Mouse (Mus musculus): ENCODE measurements at regions not wholly inside any gene's neighbourhood (a gene's known extent, or its start where the extent isn't known, plus 50 kb on each side); places are given as distances from the start of the nearest gene placed in this dataset.

GRCm38 (mm10) chr6:51216472-51216871, 216.0 kb upstream of the Nfe2l3 start:
- H3K4me1 ChIP-seq (ENCODE audit: control insufficient read depth, insufficient read depth, low read length) = peaks cover 4% of the 10 kb centered on the region
- no peak overlapping the region for H3K27ac ChIP-seq (ENCODE audit: control insufficient read depth, insufficient read depth, low read depth, low read length)
- H3K36me3 ChIP-seq (ENCODE audit: control insufficient read depth, insufficient read depth, low read length) = no peaks in the 10 kb centered on the region
- TF ChIP-seq CTCF (IDR thresholded peaks at IDR 0.05; ENCODE audit: control insufficient read depth, insufficient read depth, insufficient replicate concordance, low read depth, low read length) (no peak), POLR2A (IDR thresholded peaks at IDR 0.05; ENCODE audit: control insufficient read depth, low read depth, low read length) (no peak)
- no peak overlapping the region for H3K4me3 ChIP-seq (ENCODE audit: control insufficient read depth, low read depth, low read length)
- H3K27me3 ChIP-seq (ENCODE audit: control insufficient read depth, insufficient read depth, low read length) = no peaks in the 10 kb centered on the region

DNA sequence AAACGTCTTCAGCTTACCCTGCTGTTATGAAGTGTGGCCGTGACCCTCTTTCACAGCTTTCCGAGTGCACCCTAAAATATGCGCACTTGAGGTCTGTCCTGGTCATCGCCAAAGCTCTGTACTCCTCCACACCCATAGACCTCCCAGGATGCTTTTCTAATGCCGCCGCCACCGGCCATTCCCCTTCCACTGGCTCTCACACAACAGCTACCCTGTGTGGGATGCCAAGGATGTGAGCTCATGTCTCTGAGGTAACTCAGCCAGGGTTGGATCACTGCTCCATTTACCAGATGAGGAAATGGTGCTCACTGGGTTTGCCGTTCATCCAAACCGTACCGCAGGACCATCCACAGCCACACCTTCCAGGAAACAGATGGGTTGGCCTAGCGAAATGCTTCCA, 212.8 kb upstream of the Nfe2l3 start:
- H3K27me3 ChIP-seq (ENCODE audit: control insufficient read depth, insufficient read depth, low read length) = no peaks in the 10 kb centered on the region
- peaks cover 3% of the 10 kb centered on the region; the same call in 1 of the 2 replicates for H3K4me1 ChIP-seq (ENCODE audit: control insufficient read depth, insufficient read depth, low read length)
- no peak overlapping the region for H3K27ac ChIP-seq (ENCODE audit: control insufficient read depth, insufficient read depth, low read depth, low read length)
- no peak overlapping the region for H3K4me3 ChIP-seq (ENCODE audit: control insufficient read depth, low read depth, low read length)
- no peaks in the 10 kb centered on the region for H3K36me3 ChIP-seq (ENCODE audit: control insufficient read depth, insufficient read depth, low read length)
- no peak for TF ChIP-seq POLR2A (IDR thresholded peaks at IDR 0.05; ENCODE audit: control insufficient read depth, low read depth, low read length)
- no peak for TF ChIP-seq CTCF (IDR thresholded peaks at IDR 0.05; ENCODE audit: control insufficient read depth, insufficient read depth, insufficient replicate concordance, low read depth, low read length)

DNA sequence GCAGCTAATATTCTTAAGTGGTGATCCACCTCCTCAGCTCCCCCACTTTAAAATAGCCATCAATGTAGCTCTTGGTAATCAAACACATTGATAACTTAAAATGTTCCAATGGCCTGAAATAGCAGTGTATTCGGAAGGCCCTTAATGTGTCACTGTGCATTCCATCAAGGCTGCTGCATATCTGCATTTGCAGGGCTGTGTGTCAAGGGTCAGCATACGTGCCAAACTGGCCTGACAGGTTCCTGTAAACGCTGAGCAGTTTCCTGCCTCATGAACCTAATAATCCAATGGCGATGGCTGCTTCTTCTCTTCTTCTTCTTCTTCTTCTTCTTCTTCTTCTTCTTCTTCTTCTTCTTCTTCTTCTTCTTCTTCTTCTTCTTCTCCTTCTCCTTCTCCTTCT, 211.7 kb upstream of the Nfe2l3 start:
- no peaks in the 10 kb centered on the region for H3K27me3 ChIP-seq (ENCODE audit: control insufficient read depth, insufficient read depth, low read length)
- no peak overlapping the region for H3K4me3 ChIP-seq (ENCODE audit: control insufficient read depth, low read depth, low read length)
- H3K36me3 ChIP-seq (ENCODE audit: control insufficient read depth, insufficient read depth, low read length) = no peaks in the 10 kb centered on the region
- peaks cover 3% of the 10 kb centered on the region; the same call in 1 of the 2 replicates for H3K4me1 ChIP-seq (ENCODE audit: control insufficient read depth, insufficient read depth, low read length)
- H3K27ac ChIP-seq (ENCODE audit: control insufficient read depth, insufficient read depth, low read depth, low read length) = no peak overlapping the region
- no peak for TF ChIP-seq POLR2A (IDR thresholded peaks at IDR 0.05; ENCODE audit: control insufficient read depth, low read depth, low read length)
- no peak for TF ChIP-seq CTCF (IDR thresholded peaks at IDR 0.05; ENCODE audit: control insufficient read depth, insufficient read depth, insufficient replicate concordance, low read depth, low read length)

GRCm38 (mm10) chr6:51236077-51236740, 196.3 kb upstream of the Nfe2l3 start:
- no peak overlapping the region for H3K27ac ChIP-seq (ENCODE audit: control insufficient read depth, insufficient read depth, low read depth, low read length)
- no peaks in the 10 kb centered on the region for H3K27me3 ChIP-seq (ENCODE audit: control insufficient read depth, insufficient read depth, low read length)
- no peak for TF ChIP-seq POLR2A (IDR thresholded peaks at IDR 0.05; ENCODE audit: control insufficient read depth, low read depth, low read length)
- no peaks in the 10 kb centered on the region for H3K36me3 ChIP-seq (ENCODE audit: control insufficient read depth, insufficient read depth, low read length)
- H3K4me3 ChIP-seq (ENCODE audit: control insufficient read depth, low read depth, low read length) = no peak overlapping the region
- H3K4me1 ChIP-seq (ENCODE audit: control insufficient read depth, insufficient read depth, low read length) = no peaks in the 10 kb centered on the region

DNA sequence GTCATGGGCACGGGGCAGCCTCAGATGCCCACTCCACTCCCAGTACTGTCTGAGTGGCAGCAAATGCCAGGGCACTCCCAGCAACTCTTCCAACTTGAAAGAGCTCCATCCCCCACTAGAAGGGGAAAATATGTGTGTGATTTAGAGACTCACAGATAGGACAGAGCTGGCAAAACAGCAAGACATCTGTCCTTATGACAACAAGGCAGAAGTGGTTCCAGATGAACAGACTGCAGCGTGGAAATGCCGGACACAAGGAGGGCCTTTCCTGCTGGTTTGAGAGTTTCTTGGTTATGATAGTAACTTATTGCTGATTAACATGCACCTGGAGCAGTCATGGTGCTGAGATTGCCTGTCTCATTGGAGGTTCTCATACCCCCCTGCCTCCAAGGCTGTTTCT, 192.4 kb upstream of the Nfe2l3 start:
- Histone ChIP-seq H3K4me3 (ENCODE audit: control insufficient read depth, low read depth, low read length) (no peak overlapping the region), H3K4me1 (ENCODE audit: control insufficient read depth, insufficient read depth, low read length) (no peaks in the 10 kb centered on the region), H3K27me3 (ENCODE audit: control insufficient read depth, insufficient read depth, low read length) (no peaks in the 10 kb centered on the region), H3K36me3 (ENCODE audit: control insufficient read depth, insufficient read depth, low read length) (no peaks in the 10 kb centered on the region), H3K27ac (ENCODE audit: control insufficient read depth, insufficient read depth, low read depth, low read length) (no peak overlapping the region)
- TF ChIP-seq POLR2A (IDR thresholded peaks at IDR 0.05; ENCODE audit: control insufficient read depth, low read depth, low read length) (no peak), CTCF (IDR thresholded peaks at IDR 0.05; ENCODE audit: control insufficient read depth, insufficient read depth, insufficient replicate concordance, low read depth, low read length) (no peak)

DNA sequence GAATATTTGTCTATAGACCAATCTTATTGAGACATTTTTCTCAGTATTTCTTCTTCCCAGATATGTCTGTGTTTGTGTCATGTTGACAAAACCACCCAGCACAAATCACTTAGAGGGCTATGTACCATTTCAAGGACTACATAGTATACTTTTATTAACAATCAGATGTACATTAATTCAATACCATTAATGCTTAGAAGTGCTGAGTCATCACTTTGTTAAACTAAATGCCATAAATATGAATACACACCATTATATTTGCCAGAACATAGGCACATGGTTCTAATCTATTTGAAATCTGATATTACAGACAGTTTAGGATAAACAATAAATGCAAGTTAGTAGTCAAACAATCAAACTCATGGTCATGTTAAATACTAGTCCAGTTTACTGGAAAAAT, 182.2 kb upstream of the Nfe2l3 start:
- Histone ChIP-seq H3K4me3 (ENCODE audit: control insufficient read depth, low read depth, low read length) (no peak overlapping the region), H3K4me1 (ENCODE audit: control insufficient read depth, insufficient read depth, low read length) (no peaks in the 10 kb centered on the region), H3K27ac (ENCODE audit: control insufficient read depth, insufficient read depth, low read depth, low read length) (no peak overlapping the region), H3K36me3 (ENCODE audit: control insufficient read depth, insufficient read depth, low read length) (no peaks in the 10 kb centered on the region), H3K27me3 (ENCODE audit: control insufficient read depth, insufficient read depth, low read length) (no peaks in the 10 kb centered on the region)
- no peak for TF ChIP-seq POLR2A (IDR thresholded peaks at IDR 0.05; ENCODE audit: control insufficient read depth, low read depth, low read length)
- TF ChIP-seq CTCF (IDR thresholded peaks at IDR 0.05; ENCODE audit: control insufficient read depth, insufficient read depth, insufficient replicate concordance, low read depth, low read length) = no peak

DNA sequence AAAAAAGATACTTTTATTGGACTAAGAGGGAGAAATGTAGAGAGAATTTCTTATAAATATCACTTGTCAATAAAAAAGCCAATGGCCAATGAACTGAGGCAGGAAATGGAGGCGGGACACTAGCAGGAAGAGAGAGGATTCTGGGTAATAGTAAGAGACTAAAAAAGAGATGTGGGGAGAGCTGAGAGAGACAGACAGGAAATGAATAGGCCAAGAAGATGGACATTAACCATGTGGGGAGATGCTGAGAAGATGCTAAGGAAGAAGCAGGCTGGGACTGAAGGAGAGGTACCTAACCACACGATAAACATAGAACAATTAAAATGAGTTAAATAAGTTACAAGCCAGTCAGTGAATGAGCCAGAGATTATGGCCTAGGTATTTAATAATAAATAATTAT, 181.0 kb upstream of the Nfe2l3 start:
- TF ChIP-seq POLR2A (IDR thresholded peaks at IDR 0.05; ENCODE audit: control insufficient read depth, low read depth, low read length) (no peak), CTCF (IDR thresholded peaks at IDR 0.05; ENCODE audit: control insufficient read depth, insufficient read depth, insufficient replicate concordance, low read depth, low read length) (no peak)
- Histone ChIP-seq H3K36me3 (ENCODE audit: control insufficient read depth, insufficient read depth, low read length) (no peaks in the 10 kb centered on the region), H3K27me3 (ENCODE audit: control insufficient read depth, insufficient read depth, low read length) (no peaks in the 10 kb centered on the region), H3K4me3 (ENCODE audit: control insufficient read depth, low read depth, low read length) (no peak overlapping the region), H3K27ac (ENCODE audit: control insufficient read depth, insufficient read depth, low read depth, low read length) (no peak overlapping the region), H3K4me1 (ENCODE audit: control insufficient read depth, insufficient read depth, low read length) (no peaks in the 10 kb centered on the region)

GRCm38 (mm10) chr6:51252721-51253120, 179.7 kb upstream of the Nfe2l3 start:
- H3K4me1 ChIP-seq (ENCODE audit: control insufficient read depth, insufficient read depth, low read length) = no peaks in the 10 kb centered on the region
- H3K36me3 ChIP-seq (ENCODE audit: control insufficient read depth, insufficient read depth, low read length) = no peaks in the 10 kb centered on the region
- H3K27me3 ChIP-seq (ENCODE audit: control insufficient read depth, insufficient read depth, low read length) = no peaks in the 10 kb centered on the region
- TF ChIP-seq POLR2A (IDR thresholded peaks at IDR 0.05; ENCODE audit: control insufficient read depth, low read depth, low read length) (no peak), CTCF (IDR thresholded peaks at IDR 0.05; ENCODE audit: control insufficient read depth, insufficient read depth, insufficient replicate concordance, low read depth, low read length) (no peak)
- no peak overlapping the region for H3K27ac ChIP-seq (ENCODE audit: control insufficient read depth, insufficient read depth, low read depth, low read length)
- H3K4me3 ChIP-seq (ENCODE audit: control insufficient read depth, low read depth, low read length) = no peak overlapping the region
